Mouse (Mus musculus): Measurements from ENCODE around the gene Timeless. TPM values are rescaled to one million over a fixed set of nuclear protein-coding genes. Genes with fewer than 3 reads are reported as not detected.
"Not testable (repeated sequence)": the region's sequence is repeated elsewhere in the genome, so short reads cannot be mapped to it uniquely, and the experiment has no call there.

The Timeless gene
- polyA plus RNA-seq, 1 experiment, result 6.4 TPM

DNA sequence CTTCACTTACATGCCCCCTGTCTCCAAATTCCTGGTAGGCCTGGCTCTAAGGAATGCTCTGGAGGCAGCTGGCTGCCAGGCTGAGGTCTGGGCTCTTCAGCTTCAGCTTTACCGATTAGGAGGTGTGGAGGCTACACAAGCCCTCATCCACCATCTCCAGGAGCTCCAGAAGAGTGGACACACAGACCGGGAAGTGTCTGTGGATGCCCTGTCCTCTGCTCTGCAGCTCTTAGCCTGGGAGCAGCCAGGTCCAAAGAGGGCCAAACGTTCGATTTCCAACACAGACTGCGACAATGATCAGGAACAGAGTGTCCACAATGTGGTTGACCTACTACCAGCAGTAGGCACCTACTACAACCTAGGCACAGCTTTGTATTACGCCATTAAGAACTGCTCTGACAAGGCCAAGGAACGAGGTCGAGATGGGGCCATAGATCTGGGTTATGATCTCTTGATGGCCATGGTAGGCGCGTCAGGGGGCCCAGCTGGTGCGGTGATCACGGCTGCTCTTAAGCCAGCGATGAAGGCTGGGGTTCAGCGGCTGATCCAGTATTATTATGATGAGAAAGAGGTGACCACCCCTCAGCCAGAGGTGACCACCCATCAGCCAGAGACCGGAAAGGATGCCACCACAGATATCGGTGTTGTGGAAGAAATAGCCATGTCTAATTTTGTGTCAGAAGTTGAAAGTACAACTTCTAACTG is 37.5 kb downstream of the Timeless start:
- Histone ChIP-seq H3K27ac (ENCODE audit: insufficient read depth, low read depth, low read length) (no peak overlapping the region), H3K4me3 (ENCODE audit: insufficient read depth, low read length) (no peak overlapping the region), H3K4me1 (ENCODE audit: control insufficient read depth, insufficient read depth, low read length) (peaks cover 14% of the 10 kb centered on the region; the same call in 1 of the 2 replicates)
- no peak for TF ChIP-seq CTCF (IDR thresholded peaks at IDR 0.05; ENCODE audit: low read depth, low read length)
- no peak for TF ChIP-seq POLR2A (IDR thresholded peaks at IDR 0.05; ENCODE audit: borderline replicate concordance, low read depth, low read length)

DNA sequence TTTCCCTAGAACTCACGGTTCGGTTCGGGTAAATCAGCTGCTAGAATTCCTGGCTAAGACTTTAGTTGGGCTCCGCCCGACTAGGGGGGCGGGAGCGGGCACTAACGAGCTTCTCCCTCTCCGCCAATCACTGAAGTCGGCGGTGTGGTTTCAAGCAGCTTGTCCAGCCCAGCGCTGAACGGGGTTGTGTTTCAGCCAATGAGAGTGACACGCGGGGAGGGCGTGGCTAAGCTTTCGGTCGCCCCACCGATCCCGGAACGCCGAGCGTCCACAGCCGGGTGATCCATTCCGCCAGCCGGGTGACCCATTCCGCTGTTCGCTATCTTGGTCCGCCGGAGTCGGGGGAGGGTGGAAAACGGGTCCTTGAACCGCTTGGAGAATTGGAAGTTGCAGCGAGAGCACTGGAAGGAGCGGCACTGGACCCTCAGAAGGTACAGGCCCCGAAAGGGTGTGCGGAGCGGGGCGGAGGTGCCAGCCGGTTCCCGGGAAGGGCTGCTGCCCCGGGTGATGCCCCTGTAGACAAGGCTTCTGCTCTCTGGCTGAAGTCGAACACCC is 38.5 kb downstream of the Timeless start, which contains the start of gene Stat2:
Gene Stat2, plus strand, starts transcription at position 273 of the 555 bp plus-strand sequence.
- H3K27ac ChIP-seq (ENCODE audit: insufficient read depth, low read depth, low read length), result peak within 1 kb of the TSS; percentile 58
- TF ChIP-seq CTCF (IDR thresholded peaks at IDR 0.05; ENCODE audit: low read depth, low read length) (no peak), POLR2A (IDR thresholded peaks at IDR 0.05; ENCODE audit: borderline replicate concordance, low read depth, low read length) (0 out of 2 replicates have a peak, but pooled peaks have one; percentile 51)
- peak within 1 kb of the TSS; percentile 82 for H3K4me3 ChIP-seq (ENCODE audit: insufficient read depth, low read length)
- peaks cover 8% of the 10 kb centered on the region; the same call in 1 of the 2 replicates for H3K4me1 ChIP-seq (ENCODE audit: control insufficient read depth, insufficient read depth, low read length)

GRCm38 (mm10) chr10:128270866-128271265 is 39.0 kb downstream of the Timeless start:
- peak overlapping the region; percentile 58 for H3K27ac ChIP-seq (ENCODE audit: insufficient read depth, low read depth, low read length)
- TF ChIP-seq POLR2A (IDR thresholded peaks at IDR 0.05; ENCODE audit: borderline replicate concordance, low read depth, low read length) (no peak), CTCF (IDR thresholded peaks at IDR 0.05; ENCODE audit: low read depth, low read length) (no peak)
- H3K4me3 ChIP-seq (ENCODE audit: insufficient read depth, low read length), result peak overlapping the region; percentile 82
- H3K4me1 ChIP-seq (ENCODE audit: control insufficient read depth, insufficient read depth, low read length), result peaks cover 8% of the 10 kb centered on the region; the same call in 1 of the 2 replicates

GRCm38 (mm10) chr10:128271883-128272282 is 40.0 kb downstream of the Timeless start:
- TF ChIP-seq CTCF (IDR thresholded peaks at IDR 0.05; ENCODE audit: low read depth, low read length) (no peak), POLR2A (IDR thresholded peaks at IDR 0.05; ENCODE audit: borderline replicate concordance, low read depth, low read length) (no peak)
- Histone ChIP-seq H3K4me3 (ENCODE audit: insufficient read depth, low read length) (no peak overlapping the region; the same call in 1 of the 2 replicates), H3K27ac (ENCODE audit: insufficient read depth, low read depth, low read length) (no peak overlapping the region), H3K4me1 (ENCODE audit: control insufficient read depth, insufficient read depth, low read length) (peaks cover 8% of the 10 kb centered on the region; the same call in 1 of the 2 replicates)

- not testable (repeated sequence) for H3K4me3 ChIP-seq (ENCODE audit: insufficient read depth, low read length)
Measured at GRCm38 (mm10) chr10:128272819-128273439, 41.1 kb downstream of the Timeless start.

GRCm38 (mm10) chr10:128275374-128275773 is 43.5 kb downstream of the Timeless start:
- H3K27ac ChIP-seq (ENCODE audit: insufficient read depth, low read depth, low read length); H3K4me3 ChIP-seq (ENCODE audit: insufficient read depth, low read length); H3K4me1 ChIP-seq (ENCODE audit: control insufficient read depth, insufficient read depth, low read length): not testable (repeated sequence)

More at GRCm38 (mm10) chr10:128272819-128273439, 41.1 kb downstream of the Timeless start:
- not testable (repeated sequence) for H3K27ac ChIP-seq (ENCODE audit: insufficient read depth, low read depth, low read length); H3K4me1 ChIP-seq (ENCODE audit: control insufficient read depth, insufficient read depth, low read length)

GRCm38 (mm10) chr10:128278158-128278557 is 46.3 kb downstream of the Timeless start:
- TF ChIP-seq POLR2A (IDR thresholded peaks at IDR 0.05; ENCODE audit: borderline replicate concordance, low read depth, low read length) (no peak), CTCF (IDR thresholded peaks at IDR 0.05; ENCODE audit: low read depth, low read length) (no peak)
- Histone ChIP-seq H3K4me3 (ENCODE audit: insufficient read depth, low read length) (no peak overlapping the region), H3K4me1 (ENCODE audit: control insufficient read depth, insufficient read depth, low read length) (no peaks in the 10 kb centered on the region), H3K27ac (ENCODE audit: insufficient read depth, low read depth, low read length) (no peak overlapping the region)

- H3K4me1 ChIP-seq (ENCODE audit: control insufficient read depth, insufficient read depth, low read length), result no peaks in the 10 kb centered on the region
- TF ChIP-seq CTCF (IDR thresholded peaks at IDR 0.05; ENCODE audit: low read depth, low read length) (no peak), POLR2A (IDR thresholded peaks at IDR 0.05; ENCODE audit: borderline replicate concordance, low read depth, low read length) (no peak)
- H3K4me3 ChIP-seq (ENCODE audit: insufficient read depth, low read length), result no peak overlapping the region
- no peak overlapping the region for H3K27ac ChIP-seq (ENCODE audit: insufficient read depth, low read depth, low read length)
Measured at GRCm38 (mm10) chr10:128280943-128281342, 49.1 kb downstream of the Timeless start.

GRCm38 (mm10) chr10:128281682-128282081 is 49.8 kb downstream of the Timeless start:
- TF ChIP-seq CTCF (IDR thresholded peaks at IDR 0.05; ENCODE audit: low read depth, low read length), result no peak
- TF ChIP-seq POLR2A (IDR thresholded peaks at IDR 0.05; ENCODE audit: borderline replicate concordance, low read depth, low read length), result no peak
- H3K4me1 ChIP-seq (ENCODE audit: control insufficient read depth, insufficient read depth, low read length), result peaks cover 5% of the 10 kb centered on the region
- no peak overlapping the region for H3K27ac ChIP-seq (ENCODE audit: insufficient read depth, low read depth, low read length)

DNA sequence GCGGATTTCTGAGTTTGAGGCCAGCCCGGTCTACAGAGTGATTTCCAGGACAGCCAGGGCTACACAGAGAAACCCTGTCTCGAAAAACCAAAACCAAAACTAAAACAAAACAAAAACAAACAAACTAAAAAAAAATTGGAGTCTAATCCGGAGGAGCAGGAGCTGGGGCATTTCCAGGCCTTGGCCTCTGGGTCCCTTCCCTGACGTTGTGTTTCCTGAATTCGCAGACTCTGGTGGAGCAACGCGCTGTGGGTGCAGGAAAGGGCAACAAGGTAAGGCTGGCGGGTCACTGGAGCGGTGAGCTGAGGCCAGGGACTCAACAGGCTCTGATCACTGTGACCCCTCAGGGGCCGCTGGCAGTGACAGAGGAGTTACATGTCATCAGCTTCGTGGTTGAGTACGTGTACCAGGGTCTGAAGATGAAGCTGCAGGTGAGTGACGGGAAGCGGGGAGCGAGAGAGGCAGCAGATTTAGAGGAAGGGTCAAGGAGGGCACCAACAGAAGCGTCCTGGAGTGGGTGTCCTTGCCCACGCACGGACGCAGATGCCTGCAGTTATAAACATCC is 51.1 kb downstream of the Timeless start:
- Histone ChIP-seq H3K27ac (ENCODE audit: insufficient read depth, low read depth, low read length) (no peak overlapping the region), H3K4me3 (ENCODE audit: insufficient read depth, low read length) (no peak overlapping the region), H3K4me1 (ENCODE audit: control insufficient read depth, insufficient read depth, low read length) (peaks cover 9% of the 10 kb centered on the region)
- TF ChIP-seq CTCF (IDR thresholded peaks at IDR 0.05; ENCODE audit: low read depth, low read length), result no peak
- no peak for TF ChIP-seq POLR2A (IDR thresholded peaks at IDR 0.05; ENCODE audit: borderline replicate concordance, low read depth, low read length)

More at GRCm38 (mm10) chr10:128281682-128282081, 49.8 kb downstream of the Timeless start:
- no peak overlapping the region for H3K4me3 ChIP-seq (ENCODE audit: insufficient read depth, low read length)

Data from bone marrow macrophage, adult 2 months (primary cell).